Mouse (Mus musculus) ovary, adult 10 weeks (tissue): Measurements from ENCODE around the gene Depdc1b. TPM values are rescaled to one million over a fixed set of nuclear protein-coding genes. Genes with fewer than 3 reads are reported as not detected.

Experiments
- polyA plus RNA-seq: library from polyadenylated mRNA; stranded (reverse); fragments of 350-450 nt; fragmentation: Illumina TruSeq; extraction: RNeasy Lipid Tissue Mini Kit (QIAGEN cat#74804); gene quantifications from one replicate; pipeline ENCODE4 v1.2.3, GENCODE M21; 2014

Gene Depdc1b
- 3.2 TPM for polyA plus RNA-seq

GRCm38 (mm10) chr13:108315702-108316486 lies at the start of gene Depdc1b:
Gene Depdc1b, plus strand, starts transcription at chr13:108316332.

GRCm38 (mm10) chr13:108449116-108450097 lies 133.3 kb downstream of the Depdc1b start, which contains the start of gene Pde4d:
Gene Pde4d, plus strand, starts transcription at chr13:108449948.

Other genes starting within 250 kb of the Depdc1b start
- gene Ndufaf2, start 157.7 kb upstream of the Depdc1b start, polyA plus RNA-seq = 99.8 TPM
- 6.6 TPM for gene Ercc8, start 157.6 kb upstream of the Depdc1b start, polyA plus RNA-seq
- gene Elovl7, start 101.9 kb upstream of the Depdc1b start, polyA plus RNA-seq = 10.3 TPM
- 5.3 TPM for gene Pde4d, start 133.6 kb downstream of the Depdc1b start, polyA plus RNA-seq